Mouse (Mus musculus): ENCODE measurements around the gene Man1a2. TPM values are rescaled to one million over a fixed set of nuclear protein-coding genes. Genes with fewer than 3 reads are reported as not detected.

Man1a2 gene
- polyA plus RNA-seq, 1 experiment = 20.1 TPM

DNA sequence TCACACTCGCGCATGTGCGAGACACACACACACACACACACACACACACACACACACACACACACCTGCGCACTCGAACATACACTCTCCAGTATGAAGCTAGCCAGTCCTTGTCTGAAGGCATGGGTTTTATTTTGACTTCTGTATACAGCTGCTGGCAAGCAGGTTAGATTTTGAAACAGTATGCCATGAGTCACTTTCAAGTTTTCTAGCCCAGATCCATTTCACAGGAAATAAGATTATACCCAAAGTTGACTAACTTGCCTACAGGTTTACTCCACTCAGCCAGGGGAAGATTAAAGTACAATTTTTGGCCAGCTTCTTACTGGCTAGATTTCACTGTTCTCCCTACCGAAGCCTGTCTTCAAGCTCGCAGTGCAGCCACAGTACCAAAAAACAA, 125.9 kb downstream of the Man1a2 start:
- no peak for DNase-seq (ENCODE audit: low read depth)
- TF ChIP-seq CTCF (IDR thresholded peaks at IDR 0.05; ENCODE audit: borderline replicate concordance, extremely low read depth, insufficient read depth, insufficient read length) (no peak), POLR2A (IDR thresholded peaks at IDR 0.05; ENCODE audit: borderline replicate concordance, extremely low read depth, insufficient read depth, insufficient read length, poor library complexity, severe bottlenecking) (no peak)

DNA sequence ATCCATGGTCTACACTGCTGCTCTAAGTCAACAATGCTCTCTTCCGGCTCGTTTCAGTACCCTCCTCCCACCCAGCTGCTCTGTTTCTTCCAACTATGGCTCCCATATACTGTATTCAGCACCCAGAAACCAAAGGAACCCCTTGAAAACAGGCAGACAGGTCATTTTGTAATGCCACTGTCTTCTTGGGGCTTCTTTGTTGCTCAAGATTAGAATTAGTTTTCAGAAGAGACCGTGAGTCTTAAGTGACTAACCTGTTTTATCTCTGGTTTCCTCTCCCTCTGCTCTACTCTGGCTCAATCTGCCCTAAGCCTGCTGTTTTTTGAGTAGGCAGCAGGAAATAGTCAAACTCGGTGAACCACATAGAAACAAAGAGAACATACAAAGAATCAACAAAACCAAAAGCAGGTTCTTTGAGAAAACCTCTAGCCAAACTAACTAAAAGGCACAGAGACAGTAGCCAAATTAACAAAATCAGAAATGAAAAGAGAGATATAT, 127.0 kb downstream of the Man1a2 start:
- TF ChIP-seq POLR2A (IDR thresholded peaks at IDR 0.05; ENCODE audit: borderline replicate concordance, extremely low read depth, insufficient read depth, insufficient read length, poor library complexity, severe bottlenecking) = no peak
- no peak for TF ChIP-seq CTCF (IDR thresholded peaks at IDR 0.05; ENCODE audit: borderline replicate concordance, extremely low read depth, insufficient read depth, insufficient read length)
- DNase-seq (ENCODE audit: low read depth) = no peak

DNA sequence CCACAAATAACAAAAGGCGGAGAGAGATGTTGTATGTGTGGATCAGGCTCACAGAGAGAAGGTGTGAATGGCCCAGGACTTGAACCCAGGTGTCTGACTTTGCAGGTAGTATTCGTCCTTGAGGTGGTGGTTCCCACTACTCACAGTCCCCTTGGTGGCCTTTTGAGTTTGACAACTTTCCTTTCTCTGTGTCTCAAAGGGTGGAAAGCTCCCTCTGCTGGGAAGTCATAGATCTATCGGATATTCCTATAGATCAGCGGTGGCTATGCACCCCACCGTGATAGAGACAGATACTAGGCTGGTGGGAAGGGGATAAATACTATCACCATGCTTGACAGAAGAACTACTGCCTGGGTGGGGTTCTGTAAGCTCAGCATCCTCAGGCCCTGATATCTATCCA, 130.5 kb downstream of the Man1a2 start:
- DNase-seq (ENCODE audit: low read depth) = peak; percentile 27
- TF ChIP-seq CTCF (IDR thresholded peaks at IDR 0.05; ENCODE audit: borderline replicate concordance, extremely low read depth, insufficient read depth, insufficient read length) (peak; percentile 34; the same call in 1 of the 2 replicates), POLR2A (IDR thresholded peaks at IDR 0.05; ENCODE audit: borderline replicate concordance, extremely low read depth, insufficient read depth, insufficient read length, poor library complexity, severe bottlenecking) (no peak)

DNA sequence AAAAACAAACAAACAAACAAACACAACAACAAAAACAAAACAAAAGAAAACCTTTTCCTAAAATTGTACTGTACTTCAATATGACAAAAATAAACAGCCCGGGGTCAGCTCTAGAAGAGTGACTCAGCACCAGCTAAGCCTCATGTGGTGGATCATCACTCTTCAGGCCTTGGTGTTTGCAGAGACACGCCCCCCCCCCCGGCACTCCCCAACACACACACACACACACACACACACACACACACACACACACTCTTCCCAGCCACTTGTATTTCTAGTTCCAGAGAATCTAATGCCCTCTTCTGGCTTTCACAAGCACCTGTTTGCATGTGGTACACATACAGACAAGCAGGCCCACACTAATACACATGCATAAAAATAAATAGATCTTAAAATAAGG, 133.1 kb downstream of the Man1a2 start:
- TF ChIP-seq CTCF (IDR thresholded peaks at IDR 0.05; ENCODE audit: borderline replicate concordance, extremely low read depth, insufficient read depth, insufficient read length) = no peak
- no peak for TF ChIP-seq POLR2A (IDR thresholded peaks at IDR 0.05; ENCODE audit: borderline replicate concordance, extremely low read depth, insufficient read depth, insufficient read length, poor library complexity, severe bottlenecking)
- DNase-seq (ENCODE audit: low read depth) = no peak

DNA sequence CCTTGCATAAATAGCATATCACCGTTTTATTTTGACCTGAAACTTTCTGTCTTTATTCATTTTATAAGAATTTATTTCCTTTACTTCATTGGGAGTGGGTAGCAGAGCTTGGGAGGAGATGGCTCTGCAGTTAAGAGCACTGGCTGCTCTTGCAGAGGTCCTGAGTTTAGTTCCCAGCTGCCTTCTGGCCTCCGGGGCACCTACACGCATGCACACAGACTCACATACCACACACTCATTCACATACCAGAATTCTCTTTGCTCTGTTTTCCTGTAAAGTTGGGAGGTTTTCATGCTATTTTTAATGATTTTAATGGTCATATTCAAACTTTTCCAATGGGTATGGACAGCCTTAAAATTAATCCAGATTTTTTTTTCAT, 137.4 kb downstream of the Man1a2 start:
- no peak for DNase-seq (ENCODE audit: low read depth)
- no peak for TF ChIP-seq CTCF (IDR thresholded peaks at IDR 0.05; ENCODE audit: borderline replicate concordance, extremely low read depth, insufficient read depth, insufficient read length)
- no peak for TF ChIP-seq POLR2A (IDR thresholded peaks at IDR 0.05; ENCODE audit: borderline replicate concordance, extremely low read depth, insufficient read depth, insufficient read length, poor library complexity, severe bottlenecking)

DNA sequence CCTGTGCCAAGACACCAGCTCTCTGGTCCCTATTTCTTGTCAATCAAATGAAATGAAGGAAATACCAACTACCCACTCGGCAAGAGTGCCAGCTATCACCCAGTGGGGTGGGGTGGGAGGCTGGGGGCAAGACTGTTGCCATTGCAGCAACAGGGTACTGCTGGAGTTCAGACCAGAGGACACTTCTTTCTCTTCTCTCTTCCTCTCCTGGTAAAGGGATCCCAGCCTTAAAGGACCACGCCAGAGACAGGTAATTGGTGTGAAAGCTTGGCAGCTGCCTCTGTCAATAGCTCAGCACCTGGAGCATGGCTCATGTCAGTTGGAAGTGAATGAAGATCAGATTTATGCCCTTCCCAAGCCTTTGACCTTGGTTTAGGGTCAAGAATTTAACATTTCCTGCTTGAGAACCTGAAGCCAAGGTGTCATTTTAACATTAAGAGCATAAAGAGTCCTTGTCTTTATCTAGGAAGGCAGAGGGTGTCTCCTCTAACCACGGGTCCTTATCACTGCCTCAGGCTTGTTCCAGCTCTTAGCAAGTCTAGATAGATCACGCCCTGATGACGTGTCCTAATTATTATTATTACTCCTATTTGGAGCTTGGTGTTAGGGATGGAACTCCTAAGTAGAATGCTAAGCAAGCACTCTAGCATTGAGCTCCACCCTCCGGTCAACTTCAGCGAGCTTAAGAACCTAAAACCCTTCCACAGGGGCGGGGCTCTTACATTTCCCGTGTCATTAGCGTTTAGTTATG, 138.0 kb downstream of the Man1a2 start:
- DNase-seq (ENCODE audit: low read depth) = no peak

DNA sequence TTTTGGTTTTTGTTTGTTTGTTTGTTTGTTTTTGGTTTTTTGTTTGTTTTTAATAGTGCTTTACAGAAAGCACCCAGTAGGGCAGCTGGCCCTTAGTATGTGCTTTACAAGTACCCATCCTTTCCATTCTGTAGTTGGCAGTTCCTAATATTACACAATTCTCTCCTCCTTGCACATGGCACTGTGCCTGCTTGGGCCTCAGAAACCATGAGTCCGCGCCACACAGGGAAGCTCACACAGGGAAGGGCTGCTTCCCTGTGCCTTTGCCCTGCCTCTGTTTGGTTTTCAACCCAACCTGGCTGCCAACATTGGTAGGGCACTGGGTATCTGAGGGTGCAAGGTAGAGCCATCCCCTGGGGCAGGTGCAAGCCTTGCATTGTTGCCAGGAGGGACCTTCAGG, 148.6 kb downstream of the Man1a2 start:
- TF ChIP-seq CTCF (IDR thresholded peaks at IDR 0.05; ENCODE audit: borderline replicate concordance, extremely low read depth, insufficient read depth, insufficient read length) (no peak), POLR2A (IDR thresholded peaks at IDR 0.05; ENCODE audit: borderline replicate concordance, extremely low read depth, insufficient read depth, insufficient read length, poor library complexity, severe bottlenecking) (no peak)
- no peak for DNase-seq (ENCODE audit: low read depth)

More for the DNA sequence above, 138.0 kb downstream of the Man1a2 start:
- TF ChIP-seq CTCF (IDR thresholded peaks at IDR 0.05; ENCODE audit: borderline replicate concordance, extremely low read depth, insufficient read depth, insufficient read length) = no peak
- no peak for TF ChIP-seq POLR2A (IDR thresholded peaks at IDR 0.05; ENCODE audit: borderline replicate concordance, extremely low read depth, insufficient read depth, insufficient read length, poor library complexity, severe bottlenecking)

DNA sequence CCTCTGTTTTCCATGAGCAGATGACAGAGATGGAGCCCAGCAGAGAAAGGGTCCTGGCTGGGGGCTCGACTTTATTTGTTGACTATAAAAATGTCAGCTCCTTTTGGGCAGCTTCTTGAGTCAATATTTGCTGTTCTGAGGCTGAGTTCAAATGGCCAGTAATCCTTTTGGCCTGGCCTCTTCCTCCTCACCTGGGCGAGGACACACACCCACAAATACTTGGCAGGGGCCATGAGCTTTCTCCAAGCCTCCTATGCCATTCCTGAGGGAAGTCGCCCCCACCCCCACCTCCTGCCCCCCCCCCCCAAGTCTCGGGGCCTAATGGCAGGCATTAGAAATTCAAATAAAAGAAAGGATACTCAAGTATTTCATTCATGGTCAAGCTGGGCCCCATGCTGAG, 149.4 kb downstream of the Man1a2 start:
- TF ChIP-seq POLR2A (IDR thresholded peaks at IDR 0.05; ENCODE audit: borderline replicate concordance, extremely low read depth, insufficient read depth, insufficient read length, poor library complexity, severe bottlenecking) (no peak), CTCF (IDR thresholded peaks at IDR 0.05; ENCODE audit: borderline replicate concordance, extremely low read depth, insufficient read depth, insufficient read length) (no peak)
- no peak for DNase-seq (ENCODE audit: low read depth)

DNA sequence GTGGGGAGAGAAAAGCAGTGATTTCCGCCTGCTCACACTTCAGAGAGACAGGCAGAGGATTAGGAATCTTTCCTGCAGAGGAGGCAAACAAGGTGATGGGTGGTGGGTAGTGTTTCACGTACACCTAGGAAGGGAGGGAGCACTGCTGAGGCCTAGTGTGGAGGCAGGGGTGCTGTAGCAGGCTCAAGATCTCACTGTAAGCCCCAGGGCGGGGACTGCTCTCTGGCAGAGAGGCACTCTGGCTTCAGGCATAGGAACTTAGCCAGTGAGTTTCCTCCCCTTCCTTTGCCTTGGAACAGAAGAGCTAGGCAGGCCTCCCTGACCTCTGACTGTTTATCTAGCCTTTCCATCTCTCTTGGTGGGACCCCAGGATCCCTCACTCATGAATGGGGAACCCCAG, 150.0 kb downstream of the Man1a2 start:
- no peak for TF ChIP-seq CTCF (IDR thresholded peaks at IDR 0.05; ENCODE audit: borderline replicate concordance, extremely low read depth, insufficient read depth, insufficient read length)
- TF ChIP-seq POLR2A (IDR thresholded peaks at IDR 0.05; ENCODE audit: borderline replicate concordance, extremely low read depth, insufficient read depth, insufficient read length, poor library complexity, severe bottlenecking) = no peak
- no peak for DNase-seq (ENCODE audit: low read depth)

DNA sequence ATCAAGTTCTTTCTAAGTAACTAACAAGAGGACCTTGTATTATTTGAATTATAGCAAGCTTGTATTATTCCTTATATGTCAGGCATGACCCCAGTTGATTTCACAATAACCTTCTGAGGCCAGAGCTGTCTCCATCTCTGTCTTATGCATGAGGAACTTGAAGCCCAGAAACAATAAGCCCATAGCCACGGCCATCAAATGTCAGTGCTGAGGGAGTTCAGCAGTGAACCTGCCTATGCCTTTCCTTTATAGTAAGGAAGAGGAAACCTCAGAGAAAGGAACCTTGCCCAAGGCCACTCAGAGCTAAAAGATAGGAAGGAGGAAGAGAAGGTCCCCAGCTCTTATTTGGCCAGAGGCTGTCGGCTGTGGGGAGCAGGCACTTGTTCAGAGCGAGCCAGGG, 150.9 kb downstream of the Man1a2 start:
- TF ChIP-seq CTCF (IDR thresholded peaks at IDR 0.05; ENCODE audit: borderline replicate concordance, extremely low read depth, insufficient read depth, insufficient read length) (no peak), POLR2A (IDR thresholded peaks at IDR 0.05; ENCODE audit: borderline replicate concordance, extremely low read depth, insufficient read depth, insufficient read length, poor library complexity, severe bottlenecking) (no peak)
- no peak for DNase-seq (ENCODE audit: low read depth)

DNA sequence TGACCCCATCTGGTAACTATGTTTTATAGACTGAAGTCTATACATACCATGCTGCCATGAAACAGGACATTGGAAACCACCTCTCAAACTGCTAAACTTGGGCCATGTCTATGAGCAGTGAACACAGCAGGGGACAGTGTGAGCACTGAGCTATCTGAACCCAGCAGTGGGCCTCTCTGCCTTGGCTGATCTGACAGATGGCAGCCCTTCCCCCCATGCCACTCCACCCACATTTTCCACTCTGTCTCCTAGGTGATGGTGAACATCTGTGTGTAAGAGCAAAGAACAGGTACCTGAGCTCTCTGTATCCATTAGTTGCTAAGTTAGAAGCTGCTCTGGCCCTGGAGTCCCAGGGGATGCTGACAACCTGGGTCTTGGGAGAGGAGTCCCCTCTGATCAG, 151.9 kb downstream of the Man1a2 start:
- no peak for TF ChIP-seq POLR2A (IDR thresholded peaks at IDR 0.05; ENCODE audit: borderline replicate concordance, extremely low read depth, insufficient read depth, insufficient read length, poor library complexity, severe bottlenecking)
- no peak for TF ChIP-seq CTCF (IDR thresholded peaks at IDR 0.05; ENCODE audit: borderline replicate concordance, extremely low read depth, insufficient read depth, insufficient read length)
- DNase-seq (ENCODE audit: low read depth) = no peak

DNA sequence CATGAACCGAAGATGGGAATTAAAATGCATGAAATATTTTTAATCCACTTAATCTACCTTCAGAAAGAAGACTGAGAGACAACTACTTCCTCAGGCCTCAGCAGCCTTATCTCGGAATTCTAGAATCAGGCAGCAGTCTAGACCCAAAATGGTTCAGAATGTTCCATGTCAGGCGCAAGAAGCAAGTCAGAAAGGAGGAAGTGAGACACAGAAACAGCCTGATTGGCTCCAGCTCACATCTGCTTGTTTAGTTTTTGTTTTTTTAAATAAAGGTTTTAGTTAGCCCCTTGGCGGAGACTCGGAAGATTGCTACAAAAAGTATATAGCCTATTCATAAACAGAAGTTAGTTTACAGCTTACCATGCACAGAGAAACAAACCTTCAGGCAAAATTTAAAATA, 154.4 kb downstream of the Man1a2 start:
- DNase-seq (ENCODE audit: low read depth) = no peak
- TF ChIP-seq POLR2A (IDR thresholded peaks at IDR 0.05; ENCODE audit: borderline replicate concordance, extremely low read depth, insufficient read depth, insufficient read length, poor library complexity, severe bottlenecking) = no peak
- TF ChIP-seq CTCF (IDR thresholded peaks at IDR 0.05; ENCODE audit: borderline replicate concordance, extremely low read depth, insufficient read depth, insufficient read length) = no peak
